Mouse (Mus musculus) c-Kit-negative CD71-positive TER-119-positive erythroid progenitor cells, embryonic 14.5 days (primary cell): Measurements from ENCODE around the gene Zdhhc21.

Experiments used
- DNase-seq: peaks from one replicate; pipeline ENCODE4 v3.0.0-alpha.2; 2013; ENCODE audit warnings: low read depth, low spot score

Gene Zdhhc21

DNA sequence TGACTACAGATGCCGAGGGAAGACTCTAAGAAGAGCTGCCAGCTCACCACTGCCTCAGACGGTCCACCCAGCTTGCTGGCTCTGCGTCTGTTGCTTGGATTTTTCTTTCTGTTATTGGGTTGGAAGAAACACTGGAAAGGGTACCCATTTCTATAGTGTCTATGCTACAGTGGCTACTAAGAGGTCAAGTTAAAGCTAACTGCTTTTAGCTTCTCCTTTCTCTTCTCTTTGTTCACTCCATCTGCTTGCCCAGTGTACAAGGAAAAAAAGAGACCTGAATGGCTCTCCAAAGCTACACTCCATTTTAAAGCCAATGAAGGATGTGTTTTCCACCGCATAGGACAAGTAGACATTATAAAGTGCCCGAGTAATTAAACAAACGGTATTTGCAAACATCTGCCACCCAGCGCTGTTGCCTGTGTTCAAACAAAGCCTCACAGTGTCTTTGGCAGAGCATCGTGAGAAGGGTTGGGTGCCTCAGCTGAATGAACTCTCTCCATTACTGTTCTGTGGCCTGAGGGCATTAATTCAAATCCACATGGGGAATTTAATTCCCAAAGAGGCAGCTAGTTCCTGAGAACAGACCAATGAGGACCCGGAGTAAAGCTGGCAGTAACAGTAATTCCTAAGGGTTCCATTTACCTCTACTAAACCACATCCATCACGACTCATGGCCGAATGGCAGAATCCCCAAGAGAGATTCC, 94.1 kb downstream of the Zdhhc21 start:
- DNase-seq = no peak

- no peak for DNase-seq
These were observed 96.2 kb downstream of the Zdhhc21 start for GRCm38 (mm10) chr4:82763586-82763985.

DNA sequence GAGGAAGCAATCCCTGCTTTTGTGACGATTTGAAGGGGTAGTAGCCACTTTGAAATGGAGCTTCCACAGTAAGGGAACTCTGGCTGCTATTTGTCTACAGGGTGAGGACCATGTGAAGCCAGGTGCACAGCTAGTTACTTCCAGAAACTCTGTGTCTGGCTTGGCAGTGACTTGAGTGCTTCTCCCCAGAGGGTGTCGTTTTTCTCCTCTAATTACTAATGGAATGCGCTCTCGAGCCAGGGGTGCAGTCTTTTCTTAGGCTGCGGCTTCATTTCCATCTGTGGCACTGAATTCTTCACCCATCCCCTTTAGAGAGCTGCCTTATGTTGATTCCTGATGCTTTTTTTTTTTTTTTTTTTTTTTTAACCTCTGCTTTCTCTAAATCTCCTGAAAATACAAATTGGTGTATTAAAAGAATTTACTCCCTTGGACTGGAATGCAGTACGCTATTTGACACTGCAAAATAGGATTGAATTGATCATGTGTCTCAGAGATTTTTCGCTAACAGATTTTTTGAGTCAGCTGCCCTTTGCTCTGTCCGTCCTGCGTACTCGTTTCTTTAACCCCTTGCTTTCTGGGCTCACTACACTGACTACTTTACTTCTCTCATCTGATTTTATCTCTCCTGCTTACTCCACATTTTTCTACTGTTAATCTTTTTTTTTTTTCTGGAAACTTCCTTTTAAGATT, 97.2 kb downstream of the Zdhhc21 start:
- no peak for DNase-seq

DNA sequence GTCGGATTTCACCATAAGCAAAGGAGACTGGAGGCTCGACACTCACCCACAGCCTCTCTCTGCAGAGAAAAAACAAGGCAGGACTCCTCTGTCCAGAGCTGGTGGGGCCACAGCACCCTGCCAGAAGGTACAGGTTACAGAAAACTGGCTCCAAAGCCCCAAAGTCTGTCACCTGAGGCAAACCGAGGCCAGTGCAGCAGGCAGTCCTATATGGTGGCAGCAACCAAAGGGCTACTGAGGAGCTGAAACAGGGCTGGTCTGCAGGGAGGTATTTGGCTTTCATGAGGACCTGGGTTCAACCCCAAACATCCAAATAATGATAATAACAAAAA, 103.5 kb downstream of the Zdhhc21 start:
- no peak for DNase-seq

DNA sequence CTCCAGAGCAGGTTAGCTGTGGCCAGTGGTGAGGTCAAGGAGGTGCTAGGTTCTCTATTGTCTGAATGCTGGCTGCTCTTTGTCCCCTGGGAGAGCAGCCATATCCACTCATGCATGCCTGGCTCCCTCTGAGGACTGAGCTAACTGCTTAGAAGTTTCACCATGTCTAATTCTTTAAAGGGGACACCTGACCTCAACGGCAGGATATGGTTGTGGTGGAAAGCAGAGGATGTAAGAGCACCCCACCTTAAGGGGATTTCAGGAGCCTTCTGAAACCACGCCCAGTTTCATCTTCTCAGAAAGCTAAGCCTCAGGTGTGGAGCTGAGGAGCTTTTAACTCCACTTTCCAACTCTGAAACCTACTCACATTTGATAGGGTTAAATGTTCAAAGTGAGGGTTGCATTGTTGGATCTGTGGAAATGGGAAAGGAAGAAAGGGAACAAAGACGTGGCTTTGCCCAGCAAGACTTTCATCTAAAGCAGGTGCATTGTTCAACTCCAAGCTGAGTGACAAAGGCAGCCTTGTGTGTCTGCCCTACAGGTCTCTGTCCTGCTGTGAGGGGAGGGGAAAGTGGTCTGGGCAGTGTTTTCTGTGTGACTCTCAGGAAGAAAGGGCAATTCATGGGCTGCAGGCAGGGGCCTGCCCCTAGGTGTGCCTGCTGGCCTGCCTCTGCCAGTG, 104.0 kb downstream of the Zdhhc21 start:
- no peak for DNase-seq
